Mouse (Mus musculus): ENCODE data around the gene Map3k4. TPM values are rescaled to one million over a fixed set of nuclear protein-coding genes. Genes with fewer than 3 reads are reported as not detected.
A peak's percentile ranks its signal among the peaks of the same experiment; 100 is the strongest.
"Not testable (repeated sequence)": the region's sequence is repeated elsewhere in the genome, so short reads cannot be mapped to it uniquely, and the experiment has no call there.

The Map3k4 gene
- polyA plus RNA-seq, 1 experiment from 2014 or later = 63.0 TPM

- no peak overlapping the region for H3K4me3 ChIP-seq (replicated peaks)
- peaks cover 14% of the 10 kb centered on the region for H3K4me1 ChIP-seq (replicated peaks)
- H3K9me3 ChIP-seq = no peaks in the 10 kb centered on the region
- no peak for ATAC-seq (ENCODE audit: insufficient number of reproducible peaks, insufficient read depth, low FRiP score, low TSS enrichment, low read depth)
- WGBS = 82% methylated on average over 20 of the region's 20 CpGs
- H3K36me3 ChIP-seq = 0 out of 2 replicates have a peak, but pooled peaks cover 3% of the 10 kb centered on the region
- H3K9ac ChIP-seq (replicated peaks) = no peak overlapping the region
- H3K27ac ChIP-seq = no peak overlapping the region
- H3K27me3 ChIP-seq = no peaks in the 10 kb centered on the region
- no peak overlapping the region for H3K4me2 ChIP-seq
Measured at GRCm38 (mm10) chr17:12307251-12308135, 11.1 kb downstream of the Map3k4 start.

GRCm38 (mm10) chr17:12304658-12305057 lies 13.9 kb downstream of the Map3k4 start:
- Histone ChIP-seq H3K27me3 (no peaks in the 10 kb centered on the region), H3K4me1 (replicated peaks) (peaks cover 15% of the 10 kb centered on the region), H3K36me3 (0 out of 2 replicates have a peak, but pooled peaks cover 3% of the 10 kb centered on the region), H3K27ac (no peak overlapping the region), H3K9ac (replicated peaks) (no peak overlapping the region), H3K9me3 (no peaks in the 10 kb centered on the region), H3K4me2 (no peak overlapping the region), H3K4me3 (replicated peaks) (no peak overlapping the region)
- WGBS = 95% methylated on average over 6 of the region's 6 CpGs
- no peak for ATAC-seq (ENCODE audit: insufficient number of reproducible peaks, insufficient read depth, low FRiP score, low TSS enrichment, low read depth)

GRCm38 (mm10) chr17:12300896-12301706 lies 17.5 kb downstream of the Map3k4 start:
- Histone ChIP-seq H3K4me1 (replicated peaks) (peaks cover 14% of the 10 kb centered on the region), H3K27me3 (no peaks in the 10 kb centered on the region), H3K4me2 (no peak overlapping the region), H3K4me3 (replicated peaks) (no peak overlapping the region), H3K9me3 (no peaks in the 10 kb centered on the region), H3K27ac (no peak overlapping the region), H3K36me3 (no peaks in the 10 kb centered on the region), H3K9ac (replicated peaks) (no peak overlapping the region)
- peak; percentile 65 for ATAC-seq (ENCODE audit: insufficient number of reproducible peaks, insufficient read depth, low FRiP score, low TSS enrichment, low read depth)
- 41% methylated on average over 3 of the region's 3 CpGs for WGBS

- WGBS = 88% methylated on average over 14 of the region's 14 CpGs
Measured at GRCm38 (mm10) chr17:12300127-12300675, 18.4 kb downstream of the Map3k4 start.

GRCm38 (mm10) chr17:12299371-12299770 lies 19.2 kb downstream of the Map3k4 start:
- Histone ChIP-seq H3K4me2 (no peak overlapping the region), H3K4me3 (replicated peaks) (no peak overlapping the region), H3K4me1 (replicated peaks) (peaks cover 17% of the 10 kb centered on the region), H3K27ac (no peak overlapping the region), H3K27me3 (no peaks in the 10 kb centered on the region), H3K9ac (replicated peaks) (no peak overlapping the region), H3K9me3 (no peaks in the 10 kb centered on the region), H3K36me3 (no peaks in the 10 kb centered on the region)
- WGBS = 84% methylated on average over 7 of the region's 7 CpGs
- no peak for ATAC-seq (ENCODE audit: insufficient number of reproducible peaks, insufficient read depth, low FRiP score, low TSS enrichment, low read depth)

More at GRCm38 (mm10) chr17:12300127-12300675, 18.4 kb downstream of the Map3k4 start:
- Histone ChIP-seq H3K27ac (no peak overlapping the region), H3K9me3 (no peaks in the 10 kb centered on the region), H3K4me2 (no peak overlapping the region), H3K36me3 (no peaks in the 10 kb centered on the region), H3K4me1 (replicated peaks) (peaks cover 11% of the 10 kb centered on the region), H3K4me3 (replicated peaks) (no peak overlapping the region), H3K9ac (replicated peaks) (no peak overlapping the region), H3K27me3 (no peaks in the 10 kb centered on the region)
- ATAC-seq (ENCODE audit: insufficient number of reproducible peaks, insufficient read depth, low FRiP score, low TSS enrichment, low read depth) = no peak

GRCm38 (mm10) chr17:12297978-12298377 lies 20.6 kb downstream of the Map3k4 start:
- WGBS = 79% methylated on average over 4 of the region's 4 CpGs
- peak overlapping the region; percentile 59; the same call in 1 of the 2 replicates for H3K27ac ChIP-seq
- H3K4me1 ChIP-seq (replicated peaks) = peaks cover 30% of the 10 kb centered on the region
- H3K9me3 ChIP-seq = no peaks in the 10 kb centered on the region
- no peak overlapping the region for H3K4me3 ChIP-seq (replicated peaks)
- ATAC-seq (ENCODE audit: insufficient number of reproducible peaks, insufficient read depth, low FRiP score, low TSS enrichment, low read depth) = no peak
- 0 out of 2 replicates have a peak overlapping the region, but pooled peaks have one; percentile 23 for H3K9ac ChIP-seq (replicated peaks)
- H3K27me3 ChIP-seq = no peaks in the 10 kb centered on the region
- no peak overlapping the region for H3K4me2 ChIP-seq
- H3K36me3 ChIP-seq = no peaks in the 10 kb centered on the region

- Histone ChIP-seq H3K27me3 (no peaks in the 10 kb centered on the region), H3K4me3 (replicated peaks) (no peak overlapping the region), H3K27ac (no peak overlapping the region), H3K4me1 (replicated peaks) (peaks cover 32% of the 10 kb centered on the region), H3K9ac (replicated peaks) (no peak overlapping the region), H3K9me3 (no peaks in the 10 kb centered on the region), H3K36me3 (no peaks in the 10 kb centered on the region), H3K4me2 (no peak overlapping the region)
- ATAC-seq (ENCODE audit: insufficient number of reproducible peaks, insufficient read depth, low FRiP score, low TSS enrichment, low read depth) = no peak
- WGBS = 84% methylated on average over 7 of the region's 7 CpGs
Measured at GRCm38 (mm10) chr17:12297292-12297691, 21.3 kb downstream of the Map3k4 start.

- H3K4me2 ChIP-seq; ATAC-seq (ENCODE audit: insufficient number of reproducible peaks, insufficient read depth, low FRiP score, low TSS enrichment, low read depth); H3K4me3 ChIP-seq (replicated peaks); H3K36me3 ChIP-seq; H3K9me3 ChIP-seq; H3K9ac ChIP-seq (replicated peaks); H3K27me3 ChIP-seq; H3K27ac ChIP-seq: not testable (repeated sequence)
- 90% methylated on average over 5 of the region's 5 CpGs for WGBS
- peaks cover 37% of the 10 kb centered on the region for H3K4me1 ChIP-seq (replicated peaks)
Measured at GRCm38 (mm10) chr17:12295926-12296325, 22.7 kb downstream of the Map3k4 start.

GRCm38 (mm10) chr17:12294424-12294823 lies 24.2 kb downstream of the Map3k4 start:
- 79% methylated on average over 7 of the region's 7 CpGs for WGBS
- H3K27ac ChIP-seq = 0 out of 2 replicates have a peak overlapping the region, but pooled peaks have one; percentile 9

GRCm38 (mm10) chr17:12293571-12293970 lies 25.0 kb downstream of the Map3k4 start:
- Histone ChIP-seq H3K4me1 (replicated peaks) (peaks cover 37% of the 10 kb centered on the region), H3K36me3 (peaks cover 4% of the 10 kb centered on the region), H3K27me3 (no peaks in the 10 kb centered on the region), H3K27ac (peak overlapping the region; percentile 18; the same call in 1 of the 2 replicates), H3K9me3 (no peaks in the 10 kb centered on the region), H3K4me3 (replicated peaks) (no peak overlapping the region), H3K4me2 (no peak overlapping the region), H3K9ac (replicated peaks) (no peak overlapping the region)
- ATAC-seq (ENCODE audit: insufficient number of reproducible peaks, insufficient read depth, low FRiP score, low TSS enrichment, low read depth) = no peak
- 81% methylated on average over 6 of the region's 6 CpGs for WGBS

More at GRCm38 (mm10) chr17:12294424-12294823, 24.2 kb downstream of the Map3k4 start:
- Histone ChIP-seq H3K9ac (replicated peaks) (no peak overlapping the region), H3K4me2 (no peak overlapping the region), H3K9me3 (no peaks in the 10 kb centered on the region), H3K4me1 (replicated peaks) (peaks cover 37% of the 10 kb centered on the region), H3K27me3 (no peaks in the 10 kb centered on the region), H3K4me3 (replicated peaks) (no peak overlapping the region), H3K36me3 (no peaks in the 10 kb centered on the region)
- no peak for ATAC-seq (ENCODE audit: insufficient number of reproducible peaks, insufficient read depth, low FRiP score, low TSS enrichment, low read depth)

- Histone ChIP-seq H3K27me3 (no peaks in the 10 kb centered on the region), H3K36me3 (peaks cover 10% of the 10 kb centered on the region), H3K4me2 (no peak overlapping the region), H3K9ac (replicated peaks) (no peak overlapping the region), H3K9me3 (no peaks in the 10 kb centered on the region), H3K4me3 (replicated peaks) (no peak overlapping the region), H3K27ac (no peak overlapping the region), H3K4me1 (replicated peaks) (peaks cover 37% of the 10 kb centered on the region)
- ATAC-seq (ENCODE audit: insufficient number of reproducible peaks, insufficient read depth, low FRiP score, low TSS enrichment, low read depth) = no peak
- 86% methylated on average over 8 of the region's 8 CpGs for WGBS
Measured at GRCm38 (mm10) chr17:12292877-12293276, 25.7 kb downstream of the Map3k4 start.
